ENCODE assay signal across 14 mouse cellular contexts in genomic region chr17:43368171-43368576, GRCm38 (mm10). TPM values are rescaled to one million over a fixed set of nuclear protein-coding genes. Genes with fewer than 3 reads are reported as not detected.
A peak's percentile ranks its signal among the peaks of the same experiment; 100 is the strongest.
DNase-seq lines count a peak whose midpoint lies in the region; ATAC-seq and TF ChIP-seq lines count a peak whose summit lies in the region.
"Had no signal": no experiment of that assay in that cellular context is flagged by ENCODE, and none has a peak within 500 bp of the region (broad histone marks: within the 10 kb centered on the region; RNA-seq: fewer than 3 reads in every experiment).

No protein-coding gene starts in this region.

- no peaks in the 10 kb centered on the region for H3K36me3 ChIP-seq in stomach, embryonic 16.5 days (ENCODE audit: control insufficient read depth, insufficient read depth, low read length)
- H3K36me3 ChIP-seq in stomach, postnatal 0 days (ENCODE audit: control insufficient read depth, insufficient read depth, low read length), result no peaks in the 10 kb centered on the region
- H3K36me3 ChIP-seq: limb, embryonic 15.5 days had no signal

- no peaks in the 10 kb centered on the region for H3K4me1 ChIP-seq in stomach, embryonic 16.5 days (ENCODE audit: control insufficient read depth, insufficient read depth, low read length)
- H3K4me1 ChIP-seq in stomach, postnatal 0 days (replicated peaks; ENCODE audit: control insufficient read depth, insufficient read depth), result no peaks in the 10 kb centered on the region
- H3K4me1 ChIP-seq: limb, embryonic 15.5 days had no signal

- peak overlapping the region; percentile 64; the same call in 1 of the 2 replicates for H3K27ac ChIP-seq in layer of hippocampus, adult 2 months
- H3K27ac ChIP-seq in stomach, embryonic 16.5 days (ENCODE audit: low read length), result peak overlapping the region; percentile 2; the same call in 1 of the 2 replicates
- H3K27ac ChIP-seq in stomach, postnatal 0 days (replicated peaks), result no peak overlapping the region
- H3K27ac ChIP-seq: limb, embryonic 15.5 days had no signal

- no peaks in the 10 kb centered on the region for H3K9me3 ChIP-seq in stomach, embryonic 16.5 days (replicated peaks; ENCODE audit: control insufficient read depth, low read length)
- H3K9me3 ChIP-seq in stomach, postnatal 0 days (ENCODE audit: control insufficient read depth, low read length), result no peaks in the 10 kb centered on the region
- H3K9me3 ChIP-seq: limb, embryonic 15.5 days had no signal

- H3K27me3 ChIP-seq in stomach, embryonic 16.5 days (ENCODE audit: control insufficient read depth, insufficient read depth, low read length), result no peaks in the 10 kb centered on the region
- H3K27me3 ChIP-seq in stomach, postnatal 0 days (ENCODE audit: control insufficient read depth, insufficient read depth, low read length), result no peaks in the 10 kb centered on the region
- H3K27me3 ChIP-seq: limb, embryonic 15.5 days had no signal

- no peak overlapping the region for H3K9ac ChIP-seq in stomach, embryonic 16.5 days (ENCODE audit: low read length)
- H3K9ac ChIP-seq in stomach, postnatal 0 days (ENCODE audit: low read length), result no peak overlapping the region
- H3K9ac ChIP-seq: limb, embryonic 15.5 days had no signal

- peak; percentile 21 for DNase-seq in adrenal gland, postnatal 14 days
- DNase-seq in adrenal gland, adult 18-20 months (ENCODE audit: low spot score in 2 of 2), result no peak
- no peak for DNase-seq in layer of hippocampus, adult 2 months (ENCODE audit: low spot score in 2 of 2)
- DNase-seq in layer of hippocampus, postnatal 10 days (ENCODE audit: low spot score in 2 of 2), result no peak
- DNase-seq in stomach, postnatal 0 days (ENCODE audit: low spot score), result no peak
- DNase-seq in frontal cortex, adult 2 months (ENCODE audit: extremely low spot score in 1 of 2, low spot score in 1 of 2), result no peak
- DNase-seq: embryo, embryonic 11 days; thymus, adult 18-20 months had no signal

- H3K4me2 ChIP-seq in stomach, embryonic 16.5 days (ENCODE audit: low read depth, low read length), result no peak overlapping the region
- H3K4me2 ChIP-seq in stomach, postnatal 0 days (replicated peaks; ENCODE audit: low read depth), result no peak overlapping the region
- H3K4me2 ChIP-seq: limb, embryonic 15.5 days had no signal

- no peak; the same call in 1 of the 2 replicates for ATAC-seq in stomach, embryonic 16.5 days (ENCODE audit: insufficient read depth, low FRiP score)
- ATAC-seq in stomach, postnatal 0 days (ENCODE audit: low FRiP score, low TSS enrichment), result no peak
- ATAC-seq in erythroid progenitor cell, adult 5-6 weeks (replicated peaks; ENCODE audit: low FRiP score, poor library complexity, severe bottlenecking), result no peak
- ATAC-seq: hindbrain, embryonic 16.5 days had no signal

- no peak overlapping the region for H3K4me3 ChIP-seq in layer of hippocampus, adult 2 months
- H3K4me3 ChIP-seq in stomach, embryonic 16.5 days (replicated peaks; ENCODE audit: low read length), result no peak overlapping the region
- H3K4me3 ChIP-seq in stomach, postnatal 0 days (ENCODE audit: low read depth, low read length), result no peak overlapping the region
- H3K4me3 ChIP-seq: limb, embryonic 15.5 days; myocyte had no signal

- no peak for TF ChIP-seq CTCF in layer of hippocampus, adult 2 months (conservative IDR thresholded peaks at IDR 0.05)
- TF ChIP-seq CTCF in stomach, postnatal 0 days (IDR thresholded peaks at IDR 0.05; ENCODE audit: low read depth), result no peak

- no peak for TF ChIP-seq EP300 in stomach, postnatal 0 days (optimal IDR thresholded peaks at IDR 0.05)

- 55% methylated on average over 5 of the region's 5 CpGs for WGBS in stomach, embryonic 16.5 days
- 45% methylated on average over 5 of the region's 5 CpGs for WGBS in stomach, postnatal 0 days

RNA-seq across cellular contexts. Expression of gene Adgrf5, which starts 7.9 kb away (rescaled TPM):
- 151 and 182 TPM in 2 replicates for total RNA-seq in adrenal gland, postnatal 14 days (2021)
- total RNA-seq in adrenal gland, adult 18-20 months (2021), result 10 to 100 TPM; 74.1 to 80.3 TPM
- total RNA-seq in layer of hippocampus, adult 2 months (2021), result 10 to 100 TPM; 29.7 to 30.9 TPM
- 10 to 100 TPM; 26.3 to 27.4 TPM for total RNA-seq in layer of hippocampus, postnatal 10 days (2021)
- polyA plus RNA-seq in stomach, embryonic 16.5 days (2015; fragmentation: Nextera tagmentation; extraction: Ambion mirVana), result 16.0 and 16.3 TPM in 2 replicates
- polyA plus RNA-seq in stomach, postnatal 0 days (2015; fragmentation: Nextera tagmentation; extraction: Ambion mirVana), result 3.2 and 3.6 TPM in 2 replicates
- not detected in 2 replicates for total RNA-seq in erythroid progenitor cell, adult 5-6 weeks (2015; ENCODE audit: low replicate concordance)
- total RNA-seq in erythroid progenitor cell, adult 5-6 weeks (2017; ENCODE audit: low replicate concordance), result 0.39 and 1.4 TPM in 2 replicates
- 19.3 and 22.0 TPM in 2 replicates for polyA plus RNA-seq in frontal cortex, adult 2 months (2012; rRNA removed)
- total RNA-seq: megakaryocyte-erythroid progenitor cell, adult 5-6 weeks had no signal

Comparison
In these comparisons a context has a peak if more than half of its experiments do, and no peak if none do; other contexts are left out.
1. RNA of gene Adgrf5, which starts 7.9 kb away (total RNA-seq): 151 to 182 TPM in adrenal gland, postnatal 14 days, 74.1 to 80.3 TPM in adrenal gland, adult 18-20 months, 29.7 to 30.9 TPM in layer of hippocampus, adult 2 months and 26.3 to 27.4 TPM in layer of hippocampus, postnatal 10 days; 0.39 to 1.4 TPM in erythroid progenitor cell, adult 5-6 weeks; every median in the first group is over 10 times any median in the second.